Mouse (Mus musculus) induced T-regulatory cell, adult 2 months (primary cell): ENCODE measurements at regions not wholly inside any gene's neighbourhood (a gene's known extent, or its start where the extent isn't known, plus 50 kb on each side); places are given as distances from the start of the nearest gene placed in this dataset.
A peak's percentile ranks its signal among the peaks of the same experiment; 100 is the strongest.

Experiments
- DNase-seq: peaks from one replicate; pipeline ENCODE4 v3.0.0-alpha.2; 2012; ENCODE audit warnings: low read depth

GRCm38 (mm10) chr10:36158061-36158691 lies 348.4 kb upstream of the Hs3st5 start:
- peak; percentile 42 for DNase-seq
